ENCODE assay signal across 8 mouse cellular contexts in the genomic region with DNA sequence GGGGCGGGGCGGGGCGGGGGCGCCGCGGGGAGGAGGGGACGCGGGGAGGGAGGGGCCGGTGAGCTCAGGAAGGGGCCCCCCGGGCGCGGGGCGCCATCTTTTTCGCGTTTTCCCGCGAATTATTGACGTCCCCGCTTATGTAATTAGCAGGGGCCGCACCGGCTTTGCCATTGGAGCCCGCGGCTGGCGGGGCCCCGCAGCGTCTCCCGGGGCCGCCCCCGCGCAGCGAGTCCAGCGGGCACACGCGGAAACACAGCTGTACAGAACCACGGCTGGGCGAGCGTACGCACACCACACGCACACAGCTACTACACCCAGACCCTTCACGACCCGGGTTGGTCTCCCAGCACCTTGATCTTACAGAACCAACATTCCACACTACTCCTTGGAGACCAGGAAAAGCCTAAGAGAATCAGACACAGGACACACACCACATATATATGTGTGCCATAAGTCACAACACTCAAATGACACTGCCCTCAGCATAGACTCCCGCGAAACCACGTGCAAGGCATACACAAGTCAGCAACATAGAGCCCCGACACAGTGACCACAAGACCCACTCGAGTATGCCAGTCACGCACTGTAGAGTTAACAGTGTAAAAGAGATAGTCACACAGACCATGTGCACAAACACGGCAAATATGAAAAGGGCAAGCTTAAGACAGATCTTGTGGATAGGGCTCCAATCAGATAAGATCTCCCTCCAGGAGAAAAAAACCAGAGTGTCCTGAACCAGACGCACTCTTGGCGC. TPM values are rescaled to one million over a fixed set of nuclear protein-coding genes. Genes with fewer than 3 reads are reported as not detected.
DNase-seq lines count a peak whose midpoint lies in the region; ATAC-seq and TF ChIP-seq lines count a peak whose summit lies in the region.

No protein-coding gene starts in this region.

- H3K27ac ChIP-seq in neural tube, embryonic 11.5 days (ENCODE audit: low read depth, low read length): no peak overlapping the region
- no peak overlapping the region for H3K27ac ChIP-seq in heart, embryonic 14.5 days (replicated peaks in 1 of 2; ENCODE audit: control insufficient read depth in 1 of 2, insufficient read depth in 1 of 2, low read depth in 2 of 2, low read length in 2 of 2)
- H3K27ac ChIP-seq in kidney, postnatal 0 days: no peak overlapping the region
- no peak overlapping the region for H3K27ac ChIP-seq in neural tube, embryonic 15.5 days (replicated peaks)

- peak overlapping the region; percentile 94 for H3K4me2 ChIP-seq in neural tube, embryonic 11.5 days (ENCODE audit: low read depth)
- peak overlapping the region; percentile 94 for H3K4me2 ChIP-seq in heart, embryonic 14.5 days (ENCODE audit: low read length)
- H3K4me2 ChIP-seq in kidney, postnatal 0 days (ENCODE audit: low read length): peak overlapping the region; percentile 98
- H3K4me2 ChIP-seq in neural tube, embryonic 15.5 days: peak overlapping the region; percentile 96

- H3K4me1 ChIP-seq in neural tube, embryonic 11.5 days (ENCODE audit: control insufficient read depth, insufficient read depth, low read length): peaks cover 6% of the 10 kb centered on the region; the same call in 1 of the 2 replicates
- H3K4me1 ChIP-seq in heart, embryonic 14.5 days (ENCODE audit: control insufficient read depth in 2 of 2, insufficient read depth in 2 of 2, low read length in 2 of 2): peaks cover 17 to 19% of the 10 kb centered on the region in 2 experiments
- 0 out of 2 replicates have a peak, but pooled peaks cover 9% of the 10 kb centered on the region for H3K4me1 ChIP-seq in kidney, postnatal 0 days (replicated peaks; ENCODE audit: insufficient read depth, low read length)
- peaks cover 3% of the 10 kb centered on the region; the same call in 1 of the 2 replicates for H3K4me1 ChIP-seq in lung, adult 2 months (ENCODE audit: control insufficient read depth, insufficient read depth, low read length)
- H3K4me1 ChIP-seq in neural tube, embryonic 15.5 days: peaks cover 19% of the 10 kb centered on the region

- 5% methylated on average over 42 of the region's 50 CpGs for WGBS in neural tube, embryonic 11.5 days
- 2% methylated on average over 45 of the region's 50 CpGs for WGBS in heart, embryonic 14.5 days
- 3% methylated on average over 43 of the region's 50 CpGs for WGBS in kidney, postnatal 0 days
- 4% methylated on average over 34 of the region's 50 CpGs for WGBS in lung, adult 2 months
- WGBS in neural tube, embryonic 15.5 days: 2% methylated on average over 40 of the region's 50 CpGs

- ATAC-seq in neural tube, embryonic 11.5 days (ENCODE audit: insufficient read depth, low FRiP score, low TSS enrichment): peak; percentile 45
- ATAC-seq in common myeloid progenitor, adult 5-6 weeks (replicated peaks; ENCODE audit: low read depth, poor library complexity, severe bottlenecking): peak; percentile 64
- ATAC-seq in heart, embryonic 14.5 days (ENCODE audit: insufficient number of reproducible peaks, insufficient read depth, low FRiP score, low read depth): peak; percentile 41; the same call in 1 of the 2 replicates
- ATAC-seq in kidney, postnatal 0 days (replicated peaks; ENCODE audit: low FRiP score, low read depth): peak; percentile 56; the same call in 1 of the 2 replicates
- ATAC-seq in neural tube, embryonic 15.5 days (ENCODE audit: low FRiP score): peak; percentile 76

- peaks cover 38% of the 10 kb centered on the region for H3K27me3 ChIP-seq in neural tube, embryonic 11.5 days (ENCODE audit: control insufficient read depth, insufficient read depth, low read length)
- H3K27me3 ChIP-seq in heart, embryonic 14.5 days (ENCODE audit: control insufficient read depth, insufficient read depth, low read length): peaks cover 14% of the 10 kb centered on the region
- no peaks in the 10 kb centered on the region for H3K27me3 ChIP-seq in kidney, postnatal 0 days (ENCODE audit: insufficient read depth, low read length)
- H3K27me3 ChIP-seq in neural tube, embryonic 15.5 days (replicated peaks): peaks cover 41% of the 10 kb centered on the region

- H3K4me3 ChIP-seq in neural tube, embryonic 11.5 days (ENCODE audit: low read depth, low read length): peak overlapping the region; percentile 61
- peak overlapping the region; percentile 45 to 70 for H3K4me3 ChIP-seq in heart, embryonic 14.5 days (ENCODE audit: control insufficient read depth in 1 of 2, insufficient read depth in 1 of 2, low read depth in 1 of 2, low read length in 2 of 2)
- peak overlapping the region; percentile 68 for H3K4me3 ChIP-seq in kidney, postnatal 0 days (replicated peaks; ENCODE audit: low read depth, low read length)
- H3K4me3 ChIP-seq in lung, adult 2 months (replicated peaks; ENCODE audit: extremely low read depth, low read depth, low read length): peak overlapping the region; percentile 54
- H3K4me3 ChIP-seq in neural tube, embryonic 15.5 days (replicated peaks): peak overlapping the region; percentile 53

- peak overlapping the region; percentile 57 for H3K9ac ChIP-seq in neural tube, embryonic 11.5 days (ENCODE audit: low read length)
- peak overlapping the region; percentile 67 for H3K9ac ChIP-seq in heart, embryonic 14.5 days (ENCODE audit: low read length)
- H3K9ac ChIP-seq in kidney, postnatal 0 days (ENCODE audit: low read depth, low read length): peak overlapping the region; percentile 65
- peak overlapping the region; percentile 45 for H3K9ac ChIP-seq in neural tube, embryonic 15.5 days (replicated peaks)

- no peaks in the 10 kb centered on the region for H3K9me3 ChIP-seq in neural tube, embryonic 11.5 days (ENCODE audit: control insufficient read depth, low read length)
- no peaks in the 10 kb centered on the region for H3K9me3 ChIP-seq in heart, embryonic 14.5 days (ENCODE audit: control insufficient read depth, low read length)
- no peaks in the 10 kb centered on the region for H3K9me3 ChIP-seq in kidney, postnatal 0 days (replicated peaks; ENCODE audit: low read length)
- no peaks in the 10 kb centered on the region for H3K9me3 ChIP-seq in neural tube, embryonic 15.5 days (replicated peaks)

- no peaks in the 10 kb centered on the region for H3K36me3 ChIP-seq in neural tube, embryonic 11.5 days (ENCODE audit: control insufficient read depth, insufficient read depth, low read length)
- no peaks in the 10 kb centered on the region for H3K36me3 ChIP-seq in heart, embryonic 14.5 days (ENCODE audit: control insufficient read depth, insufficient read depth, low read length)
- H3K36me3 ChIP-seq in kidney, postnatal 0 days (ENCODE audit: insufficient read depth, low read length): no peaks in the 10 kb centered on the region
- no peaks in the 10 kb centered on the region for H3K36me3 ChIP-seq in neural tube, embryonic 15.5 days

- no peak for TF ChIP-seq CTCF in kidney, postnatal 0 days (IDR thresholded peaks at IDR 0.05; ENCODE audit: low read depth)
- TF ChIP-seq CTCF in lung, adult 2 months (IDR thresholded peaks at IDR 0.05; ENCODE audit: insufficient read depth, low read length): no peak

- peak; percentile 44; the same call in 1 of the 2 replicates for TF ChIP-seq POLR2A in lung, adult 2 months (IDR thresholded peaks at IDR 0.05; ENCODE audit: borderline replicate concordance, extremely low read depth, low read depth, low read length)

- DNase-seq in neural tube, embryonic 11.5 days (ENCODE audit: low spot score): peak; percentile 30
- no peak for DNase-seq in neural tube, embryonic 10.5 days (ENCODE audit: extremely low spot score, low spot score)
- peak; percentile 46 for DNase-seq in kidney, postnatal 0 days (ENCODE audit: low spot score)
- DNase-seq in lung, adult 2 months: peak; percentile 32
- no peak for DNase-seq in adipocyte (ENCODE audit: low spot score)

RNA-seq across cellular contexts. Expression of a gene that starts 0.4 kb away (rescaled TPM):
- polyA plus RNA-seq in neural tube, embryonic 11.5 days (2014; fragmentation: Nextera tagmentation; extraction: Ambion mirVana): 1.9 and 2.1 TPM in 2 replicates
- 5.8 and 9.6 TPM in 2 replicates for total RNA-seq in common myeloid progenitor, adult 5-6 weeks (2017)
- 3.0 and 3.1 TPM in 2 replicates for polyA plus RNA-seq in heart, embryonic 14.5 days (2014; fragmentation: Nextera tagmentation; extraction: Ambion mirVana)
- polyA plus RNA-seq in kidney, postnatal 0 days (2015; fragmentation: Nextera tagmentation; extraction: Ambion mirVana): 6.8 and 8.7 TPM in 2 replicates
- 1.1 and 1.5 TPM in 2 replicates for polyA plus RNA-seq in lung, adult 2 months (2012; rRNA removed)
- polyA plus RNA-seq in neural tube, embryonic 15.5 days (2015; fragmentation: Nextera tagmentation; extraction: Ambion mirVana): 2.2 and 3.5 TPM in 2 replicates

RNA-seq across cellular contexts. Expression of a gene that starts 39.5 kb away (rescaled TPM):
- 130 and 133 TPM in 2 replicates for polyA plus RNA-seq in neural tube, embryonic 11.5 days (2014; fragmentation: Nextera tagmentation; extraction: Ambion mirVana)
- total RNA-seq in common myeloid progenitor, adult 5-6 weeks (2017): 32.7 and 36.0 TPM in 2 replicates
- 59.2 and 62.2 TPM in 2 replicates for polyA plus RNA-seq in heart, embryonic 14.5 days (2014; fragmentation: Nextera tagmentation; extraction: Ambion mirVana)
- polyA plus RNA-seq in kidney, postnatal 0 days (2015; fragmentation: Nextera tagmentation; extraction: Ambion mirVana): 92.0 and 104 TPM in 2 replicates
- polyA plus RNA-seq in lung, adult 2 months (2012; rRNA removed): 7.8 and 11.7 TPM in 2 replicates
- 88.9 and 97.3 TPM in 2 replicates for polyA plus RNA-seq in neural tube, embryonic 15.5 days (2015; fragmentation: Nextera tagmentation; extraction: Ambion mirVana)

RNA-seq across cellular contexts. Expression of a gene that starts 40.0 kb away (rescaled TPM):
- polyA plus RNA-seq in neural tube, embryonic 11.5 days (2014; fragmentation: Nextera tagmentation; extraction: Ambion mirVana): not detected in 2 replicates
- total RNA-seq in common myeloid progenitor, adult 5-6 weeks (2017): not detected in 2 replicates
- polyA plus RNA-seq in heart, embryonic 14.5 days (2014; fragmentation: Nextera tagmentation; extraction: Ambion mirVana): 0.20 and 0.24 TPM in 2 replicates
- 19.0 and 19.3 TPM in 2 replicates for polyA plus RNA-seq in kidney, postnatal 0 days (2015; fragmentation: Nextera tagmentation; extraction: Ambion mirVana)
- 30.6 and 30.8 TPM in 2 replicates for polyA plus RNA-seq in lung, adult 2 months (2012; rRNA removed)
- polyA plus RNA-seq in neural tube, embryonic 15.5 days (2015; fragmentation: Nextera tagmentation; extraction: Ambion mirVana): 0.32 and 1.2 TPM in 2 replicates

RNA-seq across cellular contexts. Expression of a gene that starts 47.3 kb away (rescaled TPM):
- polyA plus RNA-seq in neural tube, embryonic 11.5 days (2014; fragmentation: Nextera tagmentation; extraction: Ambion mirVana): 0.23 TPM in 1 of 2 replicates, not detected in the other
- 0.69 and 1.3 TPM in 2 replicates for total RNA-seq in common myeloid progenitor, adult 5-6 weeks (2017)
- polyA plus RNA-seq in heart, embryonic 14.5 days (2014; fragmentation: Nextera tagmentation; extraction: Ambion mirVana): 1.8 and 2.0 TPM in 2 replicates
- 18.6 and 20.6 TPM in 2 replicates for polyA plus RNA-seq in kidney, postnatal 0 days (2015; fragmentation: Nextera tagmentation; extraction: Ambion mirVana)
- 52.3 and 59.6 TPM in 2 replicates for polyA plus RNA-seq in lung, adult 2 months (2012; rRNA removed)
- 3.9 and 5.4 TPM in 2 replicates for polyA plus RNA-seq in neural tube, embryonic 15.5 days (2015; fragmentation: Nextera tagmentation; extraction: Ambion mirVana)

Comparison
In these comparisons a context has a peak if more than half of its experiments do, and no peak if none do; other contexts are left out.
1. DNase-seq: peak in neural tube, embryonic 11.5 days (single experiment), kidney, postnatal 0 days (single experiment) and lung, adult 2 months (single experiment); none in neural tube, embryonic 10.5 days (single experiment) and adipocyte (single experiment).
2. Peak in every context shown above with its lines, with median percentiles within 50 percentile points of each other: ATAC-seq, H3K4me2 ChIP-seq, H3K4me3 ChIP-seq and H3K9ac ChIP-seq.